Mouse (Mus musculus) right cerebral cortex, postnatal 4 days (tissue): ENCODE measurements around the gene Plekha8.

ENCODE experiments used
- DNase-seq: peaks from one replicate; pipeline ENCODE4 v3.0.0-alpha.2; 2022

The Plekha8 gene

GRCm38 (mm10) chr6:54594469-54595329, at the start of gene Plekha8:
Plekha8 (plus strand) TSS chr6:54595111.
- peak; percentile 90 for DNase-seq

- DNase-seq: peak; percentile 54
Observed at GRCm38 (mm10) chr6:54548314-54549019, 46.4 kb upstream of the Plekha8 start.

- DNase-seq: no peak
Observed at GRCm38 (mm10) chr6:54549311-54549710, 45.6 kb upstream of the Plekha8 start.

DNA sequence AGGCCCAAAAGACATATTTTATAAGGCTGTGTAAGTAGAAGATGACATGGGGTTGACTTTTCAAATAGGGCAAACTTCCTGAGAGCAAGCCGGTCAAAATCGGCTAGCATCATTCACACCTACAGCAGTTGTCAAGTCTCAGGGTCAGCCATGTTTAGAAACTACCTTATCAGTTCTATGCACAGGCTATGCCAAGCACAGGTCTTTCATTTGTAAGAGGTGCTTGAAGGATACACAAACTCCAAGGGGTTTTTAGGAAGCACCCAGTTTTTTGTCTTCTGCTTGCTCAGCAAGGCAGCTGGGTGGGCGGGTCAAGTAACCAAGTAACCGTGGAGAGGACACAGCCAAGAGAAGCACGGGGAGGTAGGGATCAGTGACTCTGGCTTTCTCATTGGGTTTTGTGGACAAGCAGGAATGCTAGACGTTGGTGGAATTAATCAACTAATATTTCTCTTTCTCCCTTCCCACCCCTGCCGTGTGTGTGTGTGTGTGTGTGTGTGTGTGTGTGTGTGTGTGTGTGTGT, 44.0 kb upstream of the Plekha8 start:
- no peak for DNase-seq

DNA sequence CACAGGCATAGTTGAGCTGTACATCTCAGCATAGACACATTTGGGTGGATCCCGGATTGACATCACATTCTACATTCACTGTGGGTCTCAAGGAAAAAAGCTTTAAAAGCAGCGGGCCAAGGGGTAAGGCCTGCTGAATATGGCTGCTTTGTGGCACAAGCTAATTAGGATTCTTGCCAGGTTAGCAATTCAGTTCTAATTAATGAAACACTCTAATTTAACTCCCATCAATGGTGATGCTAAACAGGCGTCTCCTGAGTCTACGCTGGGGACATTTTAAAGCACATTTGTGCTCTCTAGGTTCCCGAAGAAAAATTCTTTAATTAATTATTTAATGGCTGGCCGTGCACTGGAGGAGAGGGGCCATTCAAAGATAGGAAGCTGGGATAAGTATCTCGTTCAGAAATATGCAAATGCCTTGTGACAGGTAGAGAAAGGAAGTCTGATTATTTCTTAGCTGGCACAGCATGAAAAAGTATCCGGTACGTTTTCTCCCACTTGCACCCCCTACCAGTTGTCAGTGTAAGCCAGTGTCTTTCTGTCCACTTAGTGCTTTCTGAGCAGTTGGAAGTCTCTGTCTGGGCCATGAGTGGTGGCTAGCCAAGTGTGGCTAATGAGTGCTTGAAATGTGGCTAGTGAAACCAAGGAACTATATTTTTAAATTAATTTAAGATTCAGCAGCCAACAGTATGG, 42.0 kb upstream of the Plekha8 start:
- no peak for DNase-seq

- no peak for DNase-seq
Observed at GRCm38 (mm10) chr6:54553632-54554031, 41.3 kb upstream of the Plekha8 start.

DNA sequence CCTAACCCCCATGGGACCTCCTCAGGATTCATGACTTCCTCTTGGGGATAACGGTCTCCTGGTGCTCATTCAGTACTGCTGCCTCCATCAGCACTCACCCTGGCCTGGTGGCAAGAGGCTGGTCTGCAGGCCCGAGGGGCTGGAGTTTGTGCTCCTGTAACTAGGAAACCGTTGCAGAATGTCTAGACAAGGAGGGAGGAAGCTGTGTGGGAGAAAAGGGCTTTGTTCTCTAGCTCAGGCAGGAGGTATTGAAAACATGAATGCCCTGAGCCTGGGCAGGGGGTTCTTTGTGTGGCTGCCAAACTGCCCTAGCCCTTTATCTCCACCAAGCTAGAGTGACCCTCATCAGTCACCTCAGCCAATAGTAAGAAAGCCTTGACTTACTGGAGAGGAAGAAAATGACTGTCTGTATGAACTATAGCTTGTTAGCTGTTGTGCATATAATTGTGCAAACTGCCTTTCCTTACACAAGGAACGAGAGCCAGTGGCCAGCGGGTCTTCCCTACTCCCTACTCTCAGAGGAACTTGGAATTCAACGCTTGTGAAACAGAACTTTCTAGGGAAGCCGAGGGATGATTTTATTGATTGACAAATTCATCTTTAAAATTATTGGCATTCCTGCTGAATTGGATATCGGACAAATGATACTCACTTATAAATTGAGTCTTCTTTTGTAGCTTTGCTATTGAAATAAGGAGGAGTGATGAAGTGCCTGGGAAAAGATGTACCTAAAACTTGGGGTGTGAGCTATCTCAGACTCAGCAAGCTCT, 40.4 kb upstream of the Plekha8 start:
- DNase-seq: no peak

DNA sequence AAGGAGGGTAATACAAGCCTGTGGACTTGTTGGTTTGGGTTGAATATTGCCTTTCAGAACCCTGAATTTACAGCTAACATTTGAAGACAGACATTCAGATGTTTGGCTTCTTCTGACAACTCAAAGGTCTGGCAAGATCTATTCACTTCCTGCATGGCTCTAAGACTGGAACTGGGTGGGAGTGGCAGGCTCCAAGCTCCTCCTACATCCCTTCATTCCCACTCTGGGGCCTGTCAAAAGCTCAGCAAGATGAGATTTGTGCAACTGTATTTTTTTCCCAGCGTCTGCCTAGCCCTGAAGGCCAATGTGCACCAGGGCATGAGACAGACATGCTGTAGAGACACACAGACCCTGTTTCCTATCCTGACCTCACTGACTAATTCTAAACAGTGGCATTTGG, 39.1 kb upstream of the Plekha8 start:
- DNase-seq: no peak

DNA sequence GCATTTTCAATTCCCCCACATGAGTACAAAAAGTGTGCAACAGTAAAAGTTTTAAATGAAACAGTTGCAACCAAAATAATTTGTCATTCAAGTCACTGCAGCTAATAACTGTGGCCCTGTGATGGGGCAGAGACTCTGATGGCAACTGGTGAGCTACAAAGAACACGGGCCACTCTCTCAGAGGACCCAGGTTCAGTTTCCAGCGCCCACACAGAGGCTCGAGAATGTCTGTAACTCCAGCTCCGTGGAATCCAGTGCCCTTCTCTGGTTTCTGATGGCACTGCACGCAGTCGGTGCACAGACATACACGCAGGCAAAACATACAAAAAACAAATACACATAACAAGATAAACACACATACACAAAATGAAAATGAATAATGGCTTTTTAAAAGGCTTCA, 37.2 kb upstream of the Plekha8 start:
- no peak for DNase-seq

DNA sequence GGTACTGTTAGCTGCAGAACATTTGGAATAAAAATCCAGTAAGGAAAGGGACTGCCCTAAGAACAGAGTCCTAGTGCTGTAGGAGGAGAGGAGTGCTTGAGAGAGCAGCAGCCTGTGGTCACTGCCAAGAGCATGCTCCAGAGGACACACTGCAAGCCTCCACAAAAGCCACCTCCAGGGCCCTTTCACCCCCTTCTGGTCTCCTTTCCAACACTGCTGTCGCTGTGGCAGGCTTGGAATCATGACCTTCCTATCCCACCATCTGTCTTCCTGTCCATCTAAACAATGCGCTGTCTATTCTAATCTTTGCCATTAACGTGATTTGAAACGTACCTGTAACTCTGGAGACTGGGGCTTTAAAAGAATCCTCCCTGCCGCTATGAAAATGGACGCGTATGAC, 36.4 kb upstream of the Plekha8 start:
- DNase-seq: no peak

DNA sequence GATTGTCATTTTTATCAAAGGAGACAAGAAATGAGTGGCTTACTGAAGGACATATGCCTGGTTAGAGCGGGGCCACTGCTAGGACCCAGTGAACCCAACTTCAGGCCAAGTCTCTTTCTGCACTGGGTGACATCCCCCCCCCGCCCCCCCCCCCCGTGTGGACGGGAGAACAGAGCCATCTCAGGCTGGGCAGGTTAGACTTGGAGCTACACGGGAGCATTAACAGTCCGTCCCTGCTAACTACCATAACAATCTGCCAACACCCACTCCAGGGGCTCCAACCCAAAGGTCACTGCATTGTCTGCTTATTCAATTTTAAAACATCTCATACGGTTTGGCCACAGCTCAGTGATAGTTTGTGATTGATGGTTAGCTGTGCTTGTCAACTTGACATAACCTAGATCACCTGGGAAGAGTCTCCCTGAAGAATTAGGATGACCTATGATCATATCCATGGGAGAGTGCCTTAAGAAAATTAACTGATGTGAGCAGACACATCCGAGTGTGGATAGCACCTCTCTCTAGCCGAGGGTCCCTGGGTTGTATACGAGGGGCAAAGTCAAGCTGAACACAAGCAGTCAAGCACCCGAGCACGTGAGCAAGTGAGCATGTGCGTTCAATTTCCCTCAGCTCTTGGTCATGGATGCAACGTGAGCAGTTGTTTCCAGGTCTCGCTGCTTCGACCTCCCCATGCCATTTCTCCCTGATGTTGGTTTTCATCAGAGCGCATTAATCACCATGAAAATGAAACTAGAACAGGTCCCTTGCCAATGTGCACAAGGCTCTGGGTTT, 32.7 kb upstream of the Plekha8 start:
- no peak for DNase-seq

GRCm38 (mm10) chr6:54563561-54563960, 31.4 kb upstream of the Plekha8 start:
- no peak for DNase-seq

DNA sequence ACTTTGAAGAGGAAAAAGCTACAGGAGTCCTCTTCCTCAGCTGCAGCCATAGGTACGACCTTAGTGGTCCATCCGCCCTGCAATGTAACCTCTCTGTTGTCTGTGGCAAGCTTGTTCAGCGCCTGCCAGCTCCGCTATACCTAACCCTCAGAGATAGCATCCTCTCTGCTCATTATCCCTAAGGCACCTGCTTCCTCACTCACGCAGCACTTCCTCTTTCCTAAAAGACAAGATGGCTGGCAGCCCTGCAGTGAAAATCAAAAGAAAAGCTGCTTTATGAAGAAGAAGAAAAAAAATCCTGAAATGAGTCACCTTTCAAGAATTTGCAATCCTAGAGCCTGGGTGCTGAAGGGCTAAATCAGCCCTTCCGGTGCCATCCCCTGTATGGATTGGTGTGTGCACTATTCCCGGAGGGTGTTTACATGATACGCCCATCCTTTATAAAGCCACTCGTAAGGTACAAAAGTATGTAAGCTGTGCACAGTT, 30.4 kb upstream of the Plekha8 start:
- DNase-seq: no peak

DNA sequence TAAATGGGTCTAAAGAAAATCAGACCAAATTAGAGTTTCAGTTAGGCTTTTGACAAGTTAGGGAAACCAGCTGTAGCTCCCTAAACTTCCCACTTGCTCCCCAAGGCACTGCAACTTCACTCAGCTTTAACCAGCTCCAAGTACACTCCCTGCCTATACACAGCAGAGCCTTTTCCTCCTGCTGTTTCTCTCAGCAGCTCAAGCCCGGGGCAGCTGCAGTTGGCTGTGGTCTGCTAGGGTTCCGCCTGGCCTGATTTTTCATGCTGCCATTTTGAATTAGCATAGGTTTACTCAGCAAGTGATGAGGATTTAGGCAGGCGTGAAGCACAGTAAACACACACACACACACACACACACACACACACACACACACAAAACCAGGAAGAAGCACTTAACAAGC, 29.9 kb upstream of the Plekha8 start:
- DNase-seq: no peak

DNA sequence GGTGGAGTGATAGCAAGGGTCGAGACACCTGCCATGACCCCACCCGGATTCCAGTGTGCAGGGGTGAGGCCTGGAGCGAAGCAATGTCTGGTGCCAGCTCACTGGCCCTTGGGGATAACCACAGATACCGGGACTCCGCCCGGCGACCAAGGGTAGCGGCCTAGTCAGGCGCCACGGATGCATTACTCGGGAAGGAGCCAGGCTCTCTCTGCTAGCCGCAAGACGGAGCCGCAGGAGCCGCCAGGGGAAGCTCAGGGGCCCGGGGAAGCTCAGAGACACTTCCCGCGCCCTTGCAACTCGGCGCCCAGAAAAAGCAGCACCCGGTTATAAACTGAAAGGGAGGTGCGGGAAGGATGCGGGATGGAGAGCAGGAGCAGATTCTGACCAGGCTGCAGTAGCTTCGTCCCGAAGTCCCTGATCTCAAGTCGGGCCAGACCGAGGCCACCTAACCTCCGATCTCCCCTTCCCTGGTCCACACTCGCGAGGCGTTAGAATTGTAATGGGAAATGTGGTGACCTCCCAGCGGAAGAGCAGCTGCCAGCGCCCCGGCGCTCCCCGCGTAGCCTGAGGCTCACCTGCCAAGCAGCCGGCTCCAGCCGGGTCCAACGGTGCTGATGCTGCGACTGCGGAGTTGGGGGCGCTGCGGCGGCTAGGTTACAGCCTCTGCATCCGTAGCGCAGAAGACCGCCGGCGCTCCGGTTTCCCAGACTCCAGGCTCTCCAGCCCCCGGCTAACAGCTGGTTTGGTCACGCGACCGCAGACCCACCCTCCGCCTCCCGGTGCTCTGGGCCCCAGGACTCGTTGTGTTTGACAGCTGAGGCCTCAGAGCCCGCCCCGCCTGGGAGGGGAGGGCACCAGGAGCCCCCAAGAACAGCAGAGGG, 29.0 kb upstream of the Plekha8 start, which contains the start of gene Scrn1:
Gene Scrn1 (minus strand): TSS at position 825 of the 881 bp plus-strand sequence.
- peak; percentile 78 for DNase-seq

- DNase-seq: no peak
Observed at GRCm38 (mm10) chr6:54566546-54566919, 28.4 kb upstream of the Plekha8 start.

GRCm38 (mm10) chr6:54569776-54570175, 25.1 kb upstream of the Plekha8 start:
- DNase-seq: no peak

- no peak for DNase-seq
Observed at GRCm38 (mm10) chr6:54573218-54573955, 21.5 kb upstream of the Plekha8 start.

DNA sequence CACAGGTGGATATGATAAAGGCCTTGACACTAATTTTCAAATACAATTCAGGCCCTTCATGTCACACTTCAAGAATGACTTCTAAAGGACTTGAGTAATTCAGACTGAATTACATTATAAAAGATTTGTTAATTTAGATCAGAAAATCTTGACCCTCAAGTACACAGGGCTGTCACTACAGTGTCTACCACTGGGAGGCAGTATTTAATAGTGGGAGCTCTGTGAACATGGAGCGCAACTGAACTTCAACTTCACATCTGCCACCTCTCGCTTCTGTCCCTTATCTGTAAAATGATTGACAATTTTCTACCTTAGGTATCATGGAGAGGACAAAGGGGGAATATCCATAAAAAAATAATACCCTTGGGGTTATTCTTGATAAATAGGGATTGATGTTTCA, 8.7 kb upstream of the Plekha8 start:
- peak; percentile 35 for DNase-seq

DNA sequence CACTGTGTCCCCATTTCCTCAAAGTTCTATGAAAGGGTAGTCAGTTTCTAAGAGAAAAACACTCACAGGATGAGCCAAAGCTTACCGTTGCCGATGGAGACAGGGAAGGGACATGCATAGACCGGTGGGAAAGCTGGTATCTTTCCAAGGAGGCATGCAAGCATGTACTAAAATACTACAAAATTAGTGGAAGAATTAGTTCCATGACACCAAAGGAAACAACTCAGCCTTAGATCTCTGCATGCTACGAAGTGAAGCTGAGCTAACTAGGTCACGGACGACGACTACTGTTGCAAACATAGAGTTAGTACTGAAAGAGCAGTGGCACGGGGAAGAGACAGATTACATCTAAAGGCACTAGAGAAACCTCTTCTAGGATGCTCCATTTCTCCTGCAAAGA, 8.0 kb upstream of the Plekha8 start:
- DNase-seq: no peak
